Mouse (Mus musculus): ENCODE data around the gene Cldn7. TPM values are rescaled to one million over a fixed set of nuclear protein-coding genes. Genes with fewer than 3 reads are reported as not detected.
"Not testable (repeated sequence)": the region's sequence is repeated elsewhere in the genome, so short reads cannot be mapped to it uniquely, and the experiment has no call there.

Cldn7 gene
- polyA plus RNA-seq, 1 experiment from 2014 or later: 0.32 TPM

DNA sequence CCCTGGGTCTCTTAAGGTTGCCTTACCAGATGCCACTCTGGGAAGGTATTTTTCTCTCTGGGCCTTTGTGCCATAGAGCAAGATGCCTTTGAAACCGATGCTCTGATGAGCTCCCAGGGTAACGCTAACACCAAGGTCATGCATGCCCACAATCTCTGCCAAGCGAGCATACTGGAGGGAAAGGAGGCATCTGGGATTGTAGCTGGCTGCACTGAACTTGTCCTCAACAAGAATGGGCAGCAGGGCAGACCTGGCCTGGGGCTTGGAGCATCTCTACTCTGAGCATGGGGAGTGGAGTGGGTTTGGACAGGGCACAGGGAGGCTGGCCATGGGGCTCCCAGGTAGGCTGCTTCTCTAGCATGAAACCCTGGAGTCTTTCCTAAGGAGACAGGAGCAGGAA is 48.8 kb downstream of the Cldn7 start:
- ATAC-seq (ENCODE audit: low FRiP score) (no peak), DNase-seq (ENCODE audit: low spot score) (no peak)
- H3K9me3 ChIP-seq (ENCODE audit: control insufficient read depth, low read length): no peaks in the 10 kb centered on the region
- no peak overlapping the region for H3K27ac ChIP-seq
- H3K4me2 ChIP-seq (replicated peaks): no peak overlapping the region
- H3K9ac ChIP-seq: no peak overlapping the region
- peaks cover 21% of the 10 kb centered on the region for H3K4me1 ChIP-seq (replicated peaks; ENCODE audit: control insufficient read depth, insufficient read depth, low read length)
- peaks cover 56% of the 10 kb centered on the region for H3K36me3 ChIP-seq (replicated peaks; ENCODE audit: control insufficient read depth, insufficient read depth)
- no peaks in the 10 kb centered on the region for H3K27me3 ChIP-seq (ENCODE audit: control insufficient read depth, insufficient read depth, low read length)
- H3K4me3 ChIP-seq (replicated peaks; ENCODE audit: low read length): no peak overlapping the region
- 88% methylated on average over 3 of the region's 3 CpGs for WGBS

DNA sequence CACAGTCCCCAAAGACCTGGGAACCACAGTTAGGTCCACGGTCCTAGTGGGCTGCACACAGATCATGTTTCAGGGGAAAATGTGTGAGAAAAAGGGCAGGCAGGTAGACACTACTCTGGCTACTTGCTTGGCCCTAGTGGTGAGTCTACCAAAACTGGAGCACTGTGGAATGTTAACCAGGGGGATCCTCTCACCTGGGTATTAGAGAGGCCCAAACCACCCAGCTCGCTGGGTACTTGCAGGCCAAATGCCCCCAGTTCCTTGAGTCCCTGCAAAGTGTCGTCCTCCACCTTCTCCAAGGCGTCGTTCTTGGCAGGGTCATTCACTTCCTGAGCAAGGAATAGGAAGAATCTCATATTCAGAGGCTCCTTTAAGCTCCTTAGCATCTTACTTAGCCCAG is 49.5 kb downstream of the Cldn7 start:
- peaks cover 22% of the 10 kb centered on the region for H3K4me1 ChIP-seq (replicated peaks; ENCODE audit: control insufficient read depth, insufficient read depth, low read length)
- WGBS: 72% methylated on average over 5 of the region's 5 CpGs
- ATAC-seq (ENCODE audit: low FRiP score) (no peak), DNase-seq (ENCODE audit: low spot score) (no peak)
- H3K4me3 ChIP-seq (replicated peaks; ENCODE audit: low read length): no peak overlapping the region
- H3K27ac ChIP-seq: no peak overlapping the region
- H3K4me2 ChIP-seq (replicated peaks): peak overlapping the region; percentile 75; the same call in 1 of the 2 replicates
- peaks cover 49% of the 10 kb centered on the region for H3K36me3 ChIP-seq (replicated peaks; ENCODE audit: control insufficient read depth, insufficient read depth)
- H3K9ac ChIP-seq: peak overlapping the region; percentile 72; the same call in 1 of the 2 replicates
- no peaks in the 10 kb centered on the region for H3K9me3 ChIP-seq (ENCODE audit: control insufficient read depth, low read length)
- H3K27me3 ChIP-seq (ENCODE audit: control insufficient read depth, insufficient read depth, low read length): no peaks in the 10 kb centered on the region

DNA sequence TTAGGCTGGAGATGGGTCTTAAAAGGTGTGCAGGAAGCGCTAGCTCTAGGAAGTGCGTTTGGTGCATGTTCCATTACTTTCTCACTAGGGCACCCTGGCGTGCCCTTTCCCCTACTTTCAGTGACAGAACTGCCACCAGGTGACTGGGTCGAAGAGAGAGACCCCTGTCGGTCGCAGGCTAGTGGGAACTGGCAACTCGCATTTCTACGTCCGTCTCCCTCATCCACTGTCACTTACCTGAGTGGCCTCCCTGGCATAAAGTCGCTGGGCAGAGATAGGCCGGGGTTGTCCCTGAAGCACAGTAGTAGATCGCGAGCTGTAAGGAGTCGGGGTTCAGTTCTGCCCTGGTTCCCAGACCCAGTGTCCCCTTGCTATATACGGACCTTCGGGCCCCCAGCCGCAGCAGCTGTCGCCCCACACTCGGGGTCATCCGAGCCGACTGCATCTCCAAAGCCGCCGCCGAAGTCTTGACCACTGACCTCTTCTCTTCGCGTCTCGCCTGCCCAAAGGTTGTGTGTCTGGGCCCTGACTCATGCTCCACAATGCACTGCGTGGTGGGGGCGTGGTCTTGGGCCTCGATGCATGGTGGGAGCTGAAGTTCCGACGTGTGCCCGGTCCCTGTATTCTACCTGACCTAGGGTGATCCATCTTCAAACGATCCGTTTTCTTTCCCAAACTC is 50.4 kb downstream of the Cldn7 start, which contains the start of gene Acadvl:
Gene Acadvl, minus strand, starts transcription at position 532 of the 679 bp plus-strand sequence.
- no peaks in the 10 kb centered on the region for H3K9me3 ChIP-seq (ENCODE audit: control insufficient read depth, low read length)
- peaks cover 40% of the 10 kb centered on the region for H3K36me3 ChIP-seq (replicated peaks; ENCODE audit: control insufficient read depth, insufficient read depth)
- WGBS: 1% methylated on average over 35 of the region's 35 CpGs
- peak within 1 kb of the TSS; percentile 50 for H3K4me3 ChIP-seq (replicated peaks; ENCODE audit: low read length)
- DNase-seq (ENCODE audit: low spot score) (peak; percentile 84), ATAC-seq (ENCODE audit: low FRiP score) (peak; percentile 78; the same call in 1 of the 2 replicates)
- H3K4me1 ChIP-seq (replicated peaks; ENCODE audit: control insufficient read depth, insufficient read depth, low read length): peaks cover 31% of the 10 kb centered on the region
- peak within 1 kb of the TSS; percentile 72 for H3K9ac ChIP-seq
- H3K4me2 ChIP-seq (replicated peaks): peak within 1 kb of the TSS; percentile 75
- H3K27me3 ChIP-seq (ENCODE audit: control insufficient read depth, insufficient read depth, low read length): no peaks in the 10 kb centered on the region
- H3K27ac ChIP-seq: peak within 1 kb of the TSS; percentile 66

DNA sequence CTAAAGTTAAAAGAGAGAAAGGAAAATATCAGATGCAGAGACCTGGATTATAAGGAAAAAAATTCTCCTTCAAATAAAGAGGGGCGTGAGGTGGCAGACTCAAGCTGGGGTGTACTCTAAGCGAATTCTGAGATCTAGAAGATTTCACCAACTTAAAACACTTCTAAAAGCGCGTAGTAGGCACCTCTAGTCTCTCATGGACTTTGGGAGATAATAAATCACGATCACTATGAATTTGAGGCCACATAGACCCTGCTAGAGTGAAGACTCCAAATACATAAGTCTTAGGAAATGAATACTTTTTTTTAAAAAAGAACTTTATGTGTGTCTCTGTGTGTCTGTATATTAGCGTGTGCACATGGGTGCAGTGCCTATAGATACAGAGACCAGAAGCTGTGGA is 51.1 kb downstream of the Cldn7 start:
- Histone ChIP-seq H3K27me3 (ENCODE audit: control insufficient read depth, insufficient read depth, low read length) (no peaks in the 10 kb centered on the region), H3K4me3 (replicated peaks; ENCODE audit: low read length) (peak overlapping the region; percentile 50), H3K9ac (peak overlapping the region; percentile 72; the same call in 1 of the 2 replicates), H3K36me3 (replicated peaks; ENCODE audit: control insufficient read depth, insufficient read depth) (peaks cover 33% of the 10 kb centered on the region), H3K27ac (no peak overlapping the region), H3K9me3 (ENCODE audit: control insufficient read depth, low read length) (no peaks in the 10 kb centered on the region), H3K4me1 (replicated peaks; ENCODE audit: control insufficient read depth, insufficient read depth, low read length) (peaks cover 37% of the 10 kb centered on the region), H3K4me2 (replicated peaks) (peak overlapping the region; percentile 75)
- DNase-seq (ENCODE audit: low spot score): no peak
- no peak for ATAC-seq (ENCODE audit: low FRiP score)
- WGBS: 69% methylated on average over 6 of the region's 6 CpGs

DNA sequence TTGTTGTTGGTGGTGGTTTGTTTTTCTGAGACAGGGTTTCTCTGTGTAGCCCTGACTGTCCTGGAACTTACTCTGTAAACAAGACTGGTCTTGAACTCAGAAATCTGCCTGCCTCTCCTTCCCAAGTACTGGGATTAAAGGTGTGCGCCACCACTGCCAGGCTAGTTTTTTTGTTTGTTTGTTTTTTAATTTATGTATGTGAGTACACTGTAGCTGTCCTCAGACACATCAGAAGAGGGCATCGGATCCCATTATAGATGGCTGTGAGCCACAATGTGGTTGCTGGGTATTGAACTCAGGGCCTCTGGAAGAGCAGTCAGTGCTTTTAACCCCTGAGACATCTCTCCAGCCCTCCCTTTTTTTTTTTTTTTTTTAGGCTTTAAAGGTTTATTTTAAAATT is 51.6 kb downstream of the Cldn7 start:
- not testable (repeated sequence) for H3K4me3 ChIP-seq (replicated peaks; ENCODE audit: low read length); H3K27ac ChIP-seq; H3K27me3 ChIP-seq (ENCODE audit: control insufficient read depth, insufficient read depth, low read length); ATAC-seq (ENCODE audit: low FRiP score); DNase-seq (ENCODE audit: low spot score); H3K4me2 ChIP-seq (replicated peaks); H3K9ac ChIP-seq; H3K9me3 ChIP-seq (ENCODE audit: control insufficient read depth, low read length)
- 83% methylated on average over 2 of the region's 2 CpGs for WGBS
- Histone ChIP-seq H3K36me3 (replicated peaks; ENCODE audit: control insufficient read depth, insufficient read depth) (peaks cover 28% of the 10 kb centered on the region), H3K4me1 (replicated peaks; ENCODE audit: control insufficient read depth, insufficient read depth, low read length) (peaks cover 37% of the 10 kb centered on the region)

DNA sequence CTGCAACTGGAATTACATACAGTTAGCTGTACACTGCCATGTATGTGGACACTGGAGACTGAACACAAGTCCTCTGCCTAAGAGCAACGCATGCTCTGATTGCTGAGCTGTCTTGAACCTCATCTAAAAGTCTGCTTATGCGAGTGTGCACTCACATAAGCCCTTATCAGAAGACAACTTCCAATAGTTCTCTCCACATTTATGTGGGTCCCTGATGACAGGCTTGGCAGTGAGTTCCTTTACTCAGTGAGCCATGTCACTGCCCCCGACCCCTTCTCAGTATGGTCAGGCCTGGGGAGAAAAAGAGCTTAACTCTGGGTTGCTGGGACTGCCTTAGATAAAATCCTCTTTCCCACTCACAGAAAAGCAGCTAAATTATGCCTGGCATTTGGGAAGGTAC is 52.1 kb downstream of the Cldn7 start, which contains the start of gene Dlg4:
Gene Dlg4, plus strand, starts transcription at position 274 of the 400 bp plus-strand sequence.
- Histone ChIP-seq H3K4me2 (replicated peaks) (peak within 1 kb of the TSS; percentile 90), H3K36me3 (replicated peaks; ENCODE audit: control insufficient read depth, insufficient read depth) (peaks cover 23% of the 10 kb centered on the region), H3K9me3 (ENCODE audit: control insufficient read depth, low read length) (no peaks in the 10 kb centered on the region), H3K27ac (peak within 1 kb of the TSS; percentile 95), H3K9ac (peak within 1 kb of the TSS; percentile 94), H3K4me1 (replicated peaks; ENCODE audit: control insufficient read depth, insufficient read depth, low read length) (peaks cover 37% of the 10 kb centered on the region), H3K27me3 (ENCODE audit: control insufficient read depth, insufficient read depth, low read length) (no peaks in the 10 kb centered on the region), H3K4me3 (replicated peaks; ENCODE audit: low read length) (peak within 1 kb of the TSS; percentile 81)
- ATAC-seq (ENCODE audit: low FRiP score): no peak
- 76% methylated on average over 3 of the region's 3 CpGs for WGBS
- no peak for DNase-seq (ENCODE audit: low spot score)

DNA sequence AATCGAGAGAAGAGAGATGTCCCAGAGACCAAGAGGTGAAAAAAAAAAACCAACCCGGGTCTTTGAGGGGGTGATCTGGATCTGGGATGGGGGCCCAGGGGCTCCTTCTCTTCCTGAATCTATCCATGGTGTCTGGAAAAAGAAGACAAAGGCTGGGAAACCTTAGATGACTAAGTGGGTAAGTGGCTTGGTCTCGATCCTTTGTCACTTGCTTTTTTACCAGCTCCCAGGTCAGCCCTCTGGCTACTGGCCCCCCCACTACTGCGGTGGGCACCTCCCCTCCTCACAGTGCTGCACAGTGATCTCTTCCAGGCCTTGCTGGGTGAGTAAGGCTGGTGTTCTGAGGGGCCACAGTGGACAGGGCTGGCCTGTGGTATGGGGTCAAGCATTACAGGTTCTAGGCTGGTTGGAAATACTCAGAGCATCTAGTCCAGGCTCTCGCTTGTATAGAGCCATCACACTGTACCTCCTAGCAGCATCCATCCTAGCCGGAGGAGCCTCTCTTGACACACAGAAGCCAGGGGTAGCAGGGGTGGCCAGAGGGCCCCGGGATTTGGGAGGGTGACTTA is 52.7 kb downstream of the Cldn7 start:
- DNase-seq (ENCODE audit: low spot score): no peak
- ATAC-seq (ENCODE audit: low FRiP score): no peak

More for the DNA sequence above, 52.7 kb downstream of the Cldn7 start:
- Histone ChIP-seq H3K27ac (peak overlapping the region; percentile 95; the same call in 1 of the 2 replicates), H3K27me3 (ENCODE audit: control insufficient read depth, insufficient read depth, low read length) (no peaks in the 10 kb centered on the region), H3K36me3 (replicated peaks; ENCODE audit: control insufficient read depth, insufficient read depth) (peaks cover 17% of the 10 kb centered on the region), H3K4me2 (replicated peaks) (peak overlapping the region; percentile 90), H3K4me1 (replicated peaks; ENCODE audit: control insufficient read depth, insufficient read depth, low read length) (peaks cover 42% of the 10 kb centered on the region), H3K9ac (peak overlapping the region; percentile 94; the same call in 1 of the 2 replicates), H3K9me3 (ENCODE audit: control insufficient read depth, low read length) (no peaks in the 10 kb centered on the region), H3K4me3 (replicated peaks; ENCODE audit: low read length) (no peak overlapping the region; the same call in 1 of the 2 replicates)
- WGBS: 52% methylated on average over 7 of the region's 7 CpGs

MicroRNAs encoded within 50 kb of the gene (microRNA counts, 519-probe panel; counts per million panel counts)
- not detected for microRNA mmu-miR-324-3p
- microRNA mmu-miR-324-5p: 5,198 counts per million, percentile 62 among the panel's probes with 10 or more counts

Small RNA genes within 50 kb of the gene (microRNA-seq; reads per million reads assigned to microRNA genes)
- gene Gm44349: not detected
- gene Mir324: 4,128 reads per million, percentile 89 among the genes with 10 or more reads in this experiment

Other genes with a start within 250 kb of the Cldn7 start
- gene Polr2a, start 206.1 kb upstream of the Cldn7 start, polyA plus RNA-seq (2014; fragmentation: Nextera tagmentation; extraction: Ambion mirVana): 24.3 and 26.9 TPM in 2 replicates
- gene Slc35g3, start 202.8 kb upstream of the Cldn7 start, polyA plus RNA-seq (2014; fragmentation: Nextera tagmentation; extraction: Ambion mirVana): 0.27 and 0.39 TPM in 2 replicates
- 4.6 TPM in 2 replicates for gene Zbtb4, start 198.9 kb upstream of the Cldn7 start, polyA plus RNA-seq (2014; fragmentation: Nextera tagmentation; extraction: Ambion mirVana)
- 1.4 and 1.6 TPM in 2 replicates for gene Chrnb1, start 168.8 kb upstream of the Cldn7 start, polyA plus RNA-seq (2014; fragmentation: Nextera tagmentation; extraction: Ambion mirVana)
- 4.3 TPM in 2 replicates for gene Fgf11, start 162.9 kb upstream of the Cldn7 start, polyA plus RNA-seq (2014; fragmentation: Nextera tagmentation; extraction: Ambion mirVana)
- gene Tmem102, start 159.2 kb upstream of the Cldn7 start, polyA plus RNA-seq (2014; fragmentation: Nextera tagmentation; extraction: Ambion mirVana): 0.90 and 1.9 TPM in 2 replicates
- not detected in 2 replicates for gene Gm39566, start 149.5 kb upstream of the Cldn7 start, polyA plus RNA-seq (2014; fragmentation: Nextera tagmentation; extraction: Ambion mirVana)
- gene Spem2, start 146.3 kb upstream of the Cldn7 start, polyA plus RNA-seq (2014; fragmentation: Nextera tagmentation; extraction: Ambion mirVana): not detected in 2 replicates
- 0.40 and 0.44 TPM in 2 replicates for gene Spem1, start 142.6 kb upstream of the Cldn7 start, polyA plus RNA-seq (2014; fragmentation: Nextera tagmentation; extraction: Ambion mirVana)
- gene Nlgn2, start 127.0 kb upstream of the Cldn7 start, polyA plus RNA-seq (2014; fragmentation: Nextera tagmentation; extraction: Ambion mirVana): 22.3 and 24.7 TPM in 2 replicates
- 321 and 409 TPM in 2 replicates for gene Tmem256, start 126.3 kb upstream of the Cldn7 start, polyA plus RNA-seq (2014; fragmentation: Nextera tagmentation; extraction: Ambion mirVana)
- gene Plscr3, start 118.4 kb upstream of the Cldn7 start, polyA plus RNA-seq (2014; fragmentation: Nextera tagmentation; extraction: Ambion mirVana): 39.3 and 39.8 TPM in 2 replicates
- not detected in 2 replicates for gene Tnk1, start 106.0 kb upstream of the Cldn7 start, polyA plus RNA-seq (2014; fragmentation: Nextera tagmentation; extraction: Ambion mirVana)
- gene Tmem95, start 86.8 kb upstream of the Cldn7 start, polyA plus RNA-seq (2014; fragmentation: Nextera tagmentation; extraction: Ambion mirVana): not detected in 2 replicates
- 2.2 and 2.3 TPM in 2 replicates for gene Kctd11, start 83.4 kb upstream of the Cldn7 start, polyA plus RNA-seq (2014; fragmentation: Nextera tagmentation; extraction: Ambion mirVana)
- gene Acap1, start 69.2 kb upstream of the Cldn7 start, polyA plus RNA-seq (2014; fragmentation: Nextera tagmentation; extraction: Ambion mirVana): 0.20 and 0.33 TPM in 2 replicates
- gene 2810408A11Rik, start 63.8 kb upstream of the Cldn7 start, polyA plus RNA-seq (2014; fragmentation: Nextera tagmentation; extraction: Ambion mirVana): 5.4 and 7.6 TPM in 2 replicates
- gene Neurl4, start 63.7 kb upstream of the Cldn7 start, polyA plus RNA-seq (2014; fragmentation: Nextera tagmentation; extraction: Ambion mirVana): 25.6 and 28.1 TPM in 2 replicates
- 50.4 and 56.5 TPM in 2 replicates for gene Gps2, start 50.9 kb upstream of the Cldn7 start, polyA plus RNA-seq (2014; fragmentation: Nextera tagmentation; extraction: Ambion mirVana)
- 1,061 and 1,077 TPM in 2 replicates for gene Eif5a, start 42.8 kb upstream of the Cldn7 start, polyA plus RNA-seq (2014; fragmentation: Nextera tagmentation; extraction: Ambion mirVana)
- 7.1 and 7.3 TPM in 2 replicates for gene Ybx2, start 29.0 kb upstream of the Cldn7 start, polyA plus RNA-seq (2014; fragmentation: Nextera tagmentation; extraction: Ambion mirVana)
- 2.2 and 2.3 TPM in 2 replicates for gene Slc2a4, start 16.6 kb upstream of the Cldn7 start, polyA plus RNA-seq (2014; fragmentation: Nextera tagmentation; extraction: Ambion mirVana)
- 25.5 and 29.4 TPM in 2 replicates for gene Ctdnep1, start 16.4 kb downstream of the Cldn7 start, polyA plus RNA-seq (2014; fragmentation: Nextera tagmentation; extraction: Ambion mirVana)
- gene Elp5, start 17.7 kb downstream of the Cldn7 start, polyA plus RNA-seq (2014; fragmentation: Nextera tagmentation; extraction: Ambion mirVana): 168 and 169 TPM in 2 replicates
- 624 and 628 TPM in 2 replicates for gene Gabarap, start 26.4 kb downstream of the Cldn7 start, polyA plus RNA-seq (2014; fragmentation: Nextera tagmentation; extraction: Ambion mirVana)
- gene Phf23, start 31.0 kb downstream of the Cldn7 start, polyA plus RNA-seq (2014; fragmentation: Nextera tagmentation; extraction: Ambion mirVana): 38.0 and 38.4 TPM in 2 replicates
- 17.9 and 20.9 TPM in 2 replicates for gene Dvl2, start 35.8 kb downstream of the Cldn7 start, polyA plus RNA-seq (2014; fragmentation: Nextera tagmentation; extraction: Ambion mirVana)
- gene Acadvl, start 50.6 kb downstream of the Cldn7 start, polyA plus RNA-seq (2014; fragmentation: Nextera tagmentation; extraction: Ambion mirVana): 49.9 and 56.1 TPM in 2 replicates
- gene Dlg4, start 52.2 kb downstream of the Cldn7 start, polyA plus RNA-seq (2014; fragmentation: Nextera tagmentation; extraction: Ambion mirVana): 25.6 and 26.6 TPM in 2 replicates
- gene Asgr1, start 89.3 kb downstream of the Cldn7 start, polyA plus RNA-seq (2014; fragmentation: Nextera tagmentation; extraction: Ambion mirVana): 2.4 and 4.1 TPM in 2 replicates
- not detected in 2 replicates for gene Asgr2, start 127.9 kb downstream of the Cldn7 start, polyA plus RNA-seq (2014; fragmentation: Nextera tagmentation; extraction: Ambion mirVana)
- 0.93 and 1.1 TPM in 2 replicates for gene Mgl2, start 165.6 kb downstream of the Cldn7 start, polyA plus RNA-seq (2014; fragmentation: Nextera tagmentation; extraction: Ambion mirVana)
- gene Clec10a, start 191.4 kb downstream of the Cldn7 start, polyA plus RNA-seq (2014; fragmentation: Nextera tagmentation; extraction: Ambion mirVana): 0.78 and 1.2 TPM in 2 replicates
- 3.5 and 4.7 TPM in 2 replicates for gene Slc16a11, start 248.0 kb downstream of the Cldn7 start, polyA plus RNA-seq (2014; fragmentation: Nextera tagmentation; extraction: Ambion mirVana)

Data from hindbrain, embryonic 14.5 days (tissue).